Mouse (Mus musculus) heart, adult 2 months (tissue): ENCODE measurements around the gene Adgrd1. TPM values are rescaled to one million over a fixed set of nuclear protein-coding genes. Genes with fewer than 3 reads are reported as not detected.

Source experiments
- DNase-seq, 2 experiments: peaks; one replicate each; pipeline ENCODE4 v3.0.0; 2021
- H3K27ac ChIP-seq: fragments of 200-600 bp; 2 replicates; pipeline ENCODE4 v1.8.1; 2022
- H3K27me3 ChIP-seq: fragments of 200-500 bp; 2 replicates; pipeline ENCODE4 v1.6.1; 2012; ENCODE audit warnings: mild to moderate bottlenecking, low read length, inconsistent platforms, mixed read lengths; ENCODE audit not compliant: control insufficient read depth, insufficient read depth
- H3K36me3 ChIP-seq: fragments of 200-500 bp; 2 replicates; pipeline ENCODE4 v1.6.1; 2012; ENCODE audit warnings: low read length, inconsistent platforms; ENCODE audit not compliant: control insufficient read depth, insufficient read depth
- H3K4me1 ChIP-seq: fragments of 200-500 bp; 2 replicates; pipeline ENCODE4 v1.6.1; 2011; ENCODE audit warnings: low read length; ENCODE audit not compliant: control insufficient read depth, insufficient read depth
- H3K4me3 ChIP-seq: fragments of 200-600 bp; 2 replicates; pipeline ENCODE4 v1.8.1; 2022
- H3K79me2 ChIP-seq: fragments of 200-500 bp; replicated peaks from 2 replicates; pipeline ENCODE4 v1.6.1; 2012; ENCODE audit warnings: mild to moderate bottlenecking, inconsistent platforms, low read length, moderate library complexity, mixed read lengths; ENCODE audit not compliant: control insufficient read depth, insufficient read depth
- H3K9ac ChIP-seq: fragments of 200-500 bp; 2 replicates; pipeline ENCODE4 v1.6.1; 2012; ENCODE audit warnings: low read depth, mild to moderate bottlenecking, control low read depth, inconsistent platforms, low read length, mixed read lengths
- CTCF ChIP-seq: fragments of 200-600 bp; IDR thresholded peaks from 2 replicates; pipeline ENCODE4 v1.8.1; 2022; ENCODE audit warnings: antibody characterized with exemption, mild to moderate bottlenecking, moderate library complexity
- EP300 ChIP-seq: fragments of 200-500 bp; IDR thresholded peaks from 2 replicates; pipeline ENCODE4 v1.6.1; 2011; ENCODE audit warnings: low read depth, low read length, control low read depth; ENCODE audit not compliant: insufficient read depth
- POLR2A ChIP-seq: fragments of 200-500 bp; IDR thresholded peaks from 2 replicates; pipeline ENCODE4 v1.6.1; 2011; ENCODE audit warnings: mild to moderate bottlenecking, low read depth, low read length, control low read depth; ENCODE audit not compliant: insufficient read depth
- WGBS: fragments of 180-500 bp; shearing (Covaris S2); methylation state at CpG from one replicate; pipeline ENCODE4 v1.1.7; 2018; 5-methylcytosine and 5-hydroxymethylcytosine counted together
- intact Hi-C: fragments of 180-260 bp; cut with DNase I; formaldehyde crosslinking; loops from one replicate; pipeline ENCODE4 v1.15.1; 2025
- polyA plus RNA-seq: library from polyadenylated mRNA; depleted of rRNA; stranded (reverse); fragments of >200 nt; gene quantifications from 2 replicates; pipeline ENCODE4 v1.2.3, GENCODE M21; 2012
- total RNA-seq, 2 experiments: library from RNA; stranded (reverse); gene quantifications; 2 replicates each; pipeline ENCODE4 v1.2.3; 2021

Adgrd1 gene
- total and polyA plus RNA-seq, 3 experiments = 4.1 to 5.5 (median 4.8) TPM

DNA sequence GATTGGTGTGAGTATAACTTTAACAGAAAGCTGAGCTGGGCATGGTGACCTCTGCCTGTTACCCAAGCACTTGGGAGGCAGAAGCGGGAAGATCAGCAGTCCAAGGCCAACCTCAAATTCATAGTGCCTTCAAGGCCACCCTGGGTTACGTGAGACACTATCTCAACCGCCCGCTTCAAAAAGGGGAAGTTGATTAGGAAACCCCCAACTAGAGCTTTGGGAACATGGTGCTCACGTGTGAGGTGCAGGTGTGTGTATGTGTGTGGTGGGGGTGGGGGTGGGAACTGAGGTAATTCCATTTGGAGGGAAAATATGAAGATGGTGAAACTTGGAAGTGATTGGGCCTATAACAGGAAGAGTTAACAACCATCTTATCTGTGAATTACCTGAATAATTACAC lies 19.3 kb upstream of the Adgrd1 start:
- intact Hi-C loops = no loop called here
- no peaks in the 10 kb centered on the region for H3K27me3 ChIP-seq
- H3K4me1 ChIP-seq = no peaks in the 10 kb centered on the region
- no peak for DNase-seq
- H3K27ac ChIP-seq = no peak overlapping the region
- 80% methylated on average over 5 of the region's 5 CpGs for WGBS
- H3K9ac ChIP-seq = no peak overlapping the region
- no peaks in the 10 kb centered on the region for H3K36me3 ChIP-seq
- H3K4me3 ChIP-seq = no peak overlapping the region
- H3K79me2 ChIP-seq = no peaks in the 10 kb centered on the region
- no peak for TF ChIP-seq POLR2A
- TF ChIP-seq EP300 = no peak

DNA sequence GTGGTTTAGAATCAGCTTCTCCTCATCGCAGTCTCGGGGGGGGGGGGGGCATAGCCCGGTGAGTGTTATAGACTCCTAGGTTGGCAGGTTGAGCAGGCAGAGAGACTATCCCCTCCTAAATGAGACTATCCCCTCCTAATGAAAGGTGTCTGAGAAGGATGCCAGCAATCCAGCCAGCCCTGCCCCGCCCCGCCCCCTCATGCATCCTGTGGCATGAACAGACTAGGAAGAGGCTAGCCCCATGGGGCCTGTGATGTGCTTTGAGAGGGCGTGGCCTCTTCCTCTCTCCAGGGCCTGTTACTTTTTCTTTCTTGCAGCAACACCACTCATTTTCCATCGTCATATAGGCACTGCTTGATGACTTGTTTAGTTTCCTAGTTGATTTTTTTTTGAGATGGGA lies 15.0 kb upstream of the Adgrd1 start:
- Histone ChIP-seq H3K9ac (no peak overlapping the region), H3K4me1 (no peaks in the 10 kb centered on the region), H3K36me3 (no peaks in the 10 kb centered on the region), H3K79me2 (no peaks in the 10 kb centered on the region), H3K27me3 (no peaks in the 10 kb centered on the region), H3K27ac (no peak overlapping the region), H3K4me3 (no peak overlapping the region)
- intact Hi-C loops = no loop called here
- WGBS = 74% methylated on average over 7 of the region's 7 CpGs
- DNase-seq = no peak
- TF ChIP-seq EP300 (no peak), CTCF (no peak), POLR2A (no peak)

DNA sequence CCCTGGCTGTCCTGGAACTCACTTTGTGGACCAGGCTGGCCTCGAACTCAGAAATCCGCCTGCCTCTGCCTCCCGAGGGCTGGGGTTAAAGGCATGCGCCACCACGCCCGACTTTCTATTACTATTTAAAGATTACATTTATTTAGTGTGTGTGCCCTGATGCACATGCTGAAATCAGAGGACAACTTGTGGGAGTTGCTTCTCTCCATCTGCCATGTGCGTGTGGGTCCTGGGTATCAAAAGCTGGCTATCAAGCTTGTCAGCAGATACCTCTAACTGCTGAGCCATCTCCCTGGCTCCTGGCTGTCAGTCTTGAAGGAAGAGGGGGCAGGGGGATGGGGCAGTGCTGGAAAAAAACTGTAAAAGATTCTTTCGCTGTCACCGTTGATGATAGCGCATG lies 11.4 kb upstream of the Adgrd1 start:
- H3K36me3 ChIP-seq = no peaks in the 10 kb centered on the region
- TF ChIP-seq EP300 = no peak
- no peak for TF ChIP-seq CTCF
- TF ChIP-seq POLR2A = no peak
- intact Hi-C loops = no loop called here
- H3K4me1 ChIP-seq = no peaks in the 10 kb centered on the region
- H3K27me3 ChIP-seq = no peaks in the 10 kb centered on the region
- whole genome bisulfite sequencing = 86% methylated on average over 10 of the region's 10 CpGs
- no peak overlapping the region for H3K27ac ChIP-seq
- no peak overlapping the region for H3K9ac ChIP-seq
- no peak overlapping the region for H3K4me3 ChIP-seq
- H3K79me2 ChIP-seq = no peaks in the 10 kb centered on the region
- no peak for DNase-seq

DNA sequence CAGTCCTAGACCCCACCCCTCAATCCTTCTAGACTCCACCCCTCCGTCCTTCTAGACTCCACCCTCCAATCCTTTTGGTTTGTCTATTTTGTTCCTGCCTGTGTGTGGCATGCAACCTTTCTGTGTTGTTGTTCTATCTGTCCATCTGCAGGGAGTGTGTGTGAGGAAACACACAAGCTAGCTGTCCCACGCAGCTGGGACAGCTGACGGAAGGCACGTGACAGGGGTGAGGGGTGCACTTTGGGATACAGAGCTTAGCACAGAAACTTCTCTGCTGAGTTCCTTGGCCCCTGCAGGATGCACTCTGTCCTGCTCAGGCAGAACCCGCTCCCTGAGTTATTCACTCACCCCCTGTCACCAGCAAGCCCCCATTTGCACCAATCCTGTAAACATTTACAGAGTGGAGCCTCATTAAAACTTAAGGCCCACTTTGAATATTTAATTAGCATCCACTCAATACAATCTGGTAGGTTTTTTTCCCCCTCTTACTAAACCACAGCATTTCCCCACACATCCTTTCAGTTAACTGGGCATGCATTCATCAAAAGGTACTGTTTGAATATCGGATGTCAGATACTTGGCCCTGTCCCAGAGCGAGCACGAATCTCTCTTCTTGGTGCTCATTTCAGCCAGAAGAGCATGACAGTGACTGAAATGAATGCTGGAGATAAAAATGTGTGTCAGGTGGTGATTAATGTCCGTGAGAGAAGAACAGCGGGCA lies 4.0 kb upstream of the Adgrd1 start:
- no peak for DNase-seq
- H3K79me2 ChIP-seq = no peaks in the 10 kb centered on the region
- no peaks in the 10 kb centered on the region for H3K36me3 ChIP-seq
- no peak overlapping the region for H3K9ac ChIP-seq
- no peak overlapping the region for H3K27ac ChIP-seq
- intact Hi-C loops = no loop called here
- WGBS = 69% methylated on average over 10 of the region's 10 CpGs
- no peak overlapping the region for H3K4me3 ChIP-seq
- H3K27me3 ChIP-seq = no peaks in the 10 kb centered on the region
- H3K4me1 ChIP-seq = no peaks in the 10 kb centered on the region
- TF ChIP-seq POLR2A = no peak
- no peak for TF ChIP-seq CTCF
- no peak for TF ChIP-seq EP300

DNA sequence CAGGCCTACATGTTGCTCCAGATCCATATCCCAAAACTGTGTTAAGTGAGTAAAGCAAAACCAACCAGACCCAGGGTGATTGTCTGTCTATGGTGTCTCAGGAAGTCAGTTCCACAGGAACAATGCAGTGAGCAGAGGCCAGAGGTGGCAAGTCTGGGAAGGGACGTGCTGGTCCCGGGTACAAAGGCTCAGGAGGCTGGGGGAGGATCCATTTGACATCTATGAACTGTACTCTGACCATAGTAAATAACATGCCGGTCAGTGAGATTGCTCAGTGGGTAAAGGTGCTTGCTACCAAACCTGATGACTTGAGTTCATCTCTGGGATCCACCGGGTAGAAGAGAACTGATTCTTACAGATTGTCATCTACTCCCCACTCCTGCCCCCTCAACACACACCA lies 3.4 kb upstream of the Adgrd1 start:
- 53% methylated on average over 4 of the region's 4 CpGs for WGBS
- H3K27me3 ChIP-seq = no peaks in the 10 kb centered on the region
- no peak overlapping the region for H3K9ac ChIP-seq
- intact Hi-C loops = no loop called here
- DNase-seq = no peak
- no peak overlapping the region for H3K4me3 ChIP-seq
- H3K36me3 ChIP-seq = no peaks in the 10 kb centered on the region
- no peak for TF ChIP-seq CTCF
- TF ChIP-seq EP300 = no peak
- H3K27ac ChIP-seq = no peak overlapping the region
- H3K4me1 ChIP-seq = no peaks in the 10 kb centered on the region
- no peaks in the 10 kb centered on the region for H3K79me2 ChIP-seq

DNA sequence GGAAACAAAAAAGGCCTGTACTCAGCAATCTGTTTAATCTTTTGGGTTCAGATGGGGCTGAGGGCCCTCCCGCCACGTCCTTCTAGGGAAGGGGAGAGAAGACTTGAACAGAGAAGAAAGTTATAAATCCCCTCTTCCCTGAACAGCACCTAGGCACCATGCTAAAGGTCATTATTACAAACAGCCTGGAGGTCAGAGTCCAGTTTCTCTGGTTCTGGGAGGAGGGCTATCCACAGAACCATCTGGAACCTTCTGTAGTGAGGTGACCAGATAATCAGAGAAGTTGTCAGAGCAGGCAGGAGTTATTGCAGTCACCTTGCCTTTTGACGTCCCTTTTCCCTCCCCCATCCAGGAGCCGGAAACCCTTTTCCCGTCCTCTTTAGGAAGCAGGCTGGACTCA lies 2.3 kb upstream of the Adgrd1 start:
- Histone ChIP-seq H3K4me1 (no peaks in the 10 kb centered on the region), H3K36me3 (no peaks in the 10 kb centered on the region), H3K4me3 (no peak overlapping the region), H3K27ac (no peak overlapping the region), H3K79me2 (no peaks in the 10 kb centered on the region), H3K27me3 (no peaks in the 10 kb centered on the region), H3K9ac (no peak overlapping the region)
- intact Hi-C loops = no loop called here
- no peak for DNase-seq
- WGBS = 63% methylated on average over 5 of the region's 5 CpGs
- TF ChIP-seq EP300 (no peak), POLR2A (no peak), CTCF (no peak)
